Mouse (Mus musculus): ENCODE measurements around the gene Syndig1.

DNA sequence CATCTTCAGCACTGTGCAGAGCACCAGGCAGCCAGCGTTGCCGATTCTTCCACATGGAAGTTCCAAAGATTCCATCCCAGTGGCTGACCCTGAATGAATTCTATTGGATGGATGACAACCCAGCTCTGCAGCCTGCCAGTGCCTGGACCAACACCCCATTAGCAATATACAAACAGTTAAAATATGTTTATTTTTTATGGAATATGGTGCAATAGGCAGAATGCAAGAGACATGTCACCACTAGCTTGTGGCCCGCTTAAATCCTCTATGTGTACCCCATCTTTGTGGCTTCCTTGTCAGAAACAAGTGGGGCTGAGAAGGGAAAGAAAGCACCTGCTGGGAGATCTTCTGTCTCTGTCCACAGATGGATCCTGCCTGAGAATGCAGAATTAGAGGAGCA lies 174.5 kb downstream of the Syndig1 start:
- TF ChIP-seq CTCF (IDR thresholded peaks at IDR 0.05; ENCODE audit: low read depth) (no peak), EP300 (IDR thresholded peaks at IDR 0.05; ENCODE audit: low read depth) (no peak)
